Mouse (Mus musculus) ES-E14 (cell line): ENCODE results near the gene Smchd1. TPM values are rescaled to one million over a fixed set of nuclear protein-coding genes. Genes with fewer than 3 reads are reported as not detected.
"Not testable (repeated sequence)": the region's sequence is repeated elsewhere in the genome, so short reads cannot be mapped to it uniquely, and the experiment has no call there.

Experiments
- DNase-seq: peaks from one replicate; pipeline ENCODE4 v3.0.0-alpha.2; 2013; ENCODE audit warnings: low read depth, low spot score
- H3K27ac ChIP-seq: 2 replicates; pipeline ENCODE4 v1.5.1; 2012; ENCODE audit warnings: low read depth, mild to moderate bottlenecking, low read length, moderate library complexity, mixed read lengths; ENCODE audit not compliant: poor library complexity, insufficient read depth, severe bottlenecking
- H3K36me3 ChIP-seq: 2 replicates; pipeline ENCODE4 v1.6.1; 2012; ENCODE audit warnings: mild to moderate bottlenecking, low read length, moderate library complexity, mixed read lengths; ENCODE audit not compliant: control insufficient read depth, poor library complexity, insufficient read depth, severe bottlenecking
- H3K4me1 ChIP-seq, 2 experiments: fragments of 150-350 bp in 1 of 2; sonication (generic) in 1 of 2; 2 replicates each; pipeline ENCODE4 v1.6.1; 2012; ENCODE audit warnings: low read length in 2 of 2, mild to moderate bottlenecking in 1 of 2, mixed read lengths in 1 of 2; ENCODE audit not compliant: control insufficient read depth in 2 of 2, insufficient read depth in 2 of 2, poor library complexity in 1 of 2
- H3K4me3 ChIP-seq, 2 experiments: fragments of 150-350 bp in 1 of 2; sonication (generic) in 1 of 2; 2 replicates each; pipeline ENCODE4 v1.5.1; 2012; ENCODE audit warnings: low read length in 2 of 2, low read depth in 1 of 2, mild to moderate bottlenecking in 1 of 2, mixed read lengths in 1 of 2; ENCODE audit not compliant: insufficient read depth in 1 of 2, poor library complexity in 1 of 2, severe bottlenecking in 1 of 2
- H3K9ac ChIP-seq: 2 replicates; pipeline ENCODE4 v1.6.1; 2012; ENCODE audit warnings: low read depth, mild to moderate bottlenecking, low read length, mixed read lengths; ENCODE audit not compliant: poor library complexity, insufficient read depth, severe bottlenecking
- H3K9me3 ChIP-seq: fragments of 150-350 bp; sonication (generic); 2 replicates; pipeline ENCODE4 v1.6.1; 2012; ENCODE audit warnings: low read depth, mild to moderate bottlenecking, low read length; ENCODE audit not compliant: control insufficient read depth, insufficient read depth
- CHD2 ChIP-seq: IDR thresholded peaks from 2 replicates; pipeline ENCODE4 v1.6.1; 2014; ENCODE audit warnings: mild to moderate bottlenecking, low read depth, low read length, inconsistent platforms
- HCFC1 ChIP-seq: IDR thresholded peaks from 2 replicates; pipeline ENCODE4 v1.6.1; 2012; ENCODE audit warnings: low read length, inconsistent platforms, borderline replicate concordance; ENCODE audit not compliant: insufficient read depth
- MAFK ChIP-seq: IDR thresholded peaks from 2 replicates; pipeline ENCODE4 v1.6.1; 2014; ENCODE audit warnings: mild to moderate bottlenecking, low read depth, low read length, inconsistent platforms; ENCODE audit not compliant: insufficient read depth
- ZC3H11A ChIP-seq: IDR thresholded peaks from 2 replicates; pipeline ENCODE4 v1.6.1; 2012; ENCODE audit warnings: low read depth, mild to moderate bottlenecking, inconsistent platforms, low read length, borderline replicate concordance
- ZNF384 ChIP-seq: IDR thresholded peaks from 2 replicates; pipeline ENCODE4 v1.6.1; 2012; ENCODE audit warnings: low read depth, low read length, inconsistent platforms
- in situ Hi-C, 2 experiments: fragments of 600-800 bp; cut with MboI; formaldehyde crosslinking; loops; one replicate each; pipeline ENCODE4 v1.15.1; 2025; ENCODE audit warnings: low sequenced_read_pairs in 2 of 2, inconsistent platforms in 1 of 2; ENCODE audit not compliant: unreplicated experiment in 2 of 2
- total RNA-seq: library from RNA; depleted of rRNA; stranded (reverse); fragments of 300-350 nt; gene quantifications from 2 replicates; pipeline ENCODE4 v1.2.3, GENCODE M21; 2012

Smchd1 gene
- total RNA-seq, 1 experiment, result 41.0 TPM

DNA sequence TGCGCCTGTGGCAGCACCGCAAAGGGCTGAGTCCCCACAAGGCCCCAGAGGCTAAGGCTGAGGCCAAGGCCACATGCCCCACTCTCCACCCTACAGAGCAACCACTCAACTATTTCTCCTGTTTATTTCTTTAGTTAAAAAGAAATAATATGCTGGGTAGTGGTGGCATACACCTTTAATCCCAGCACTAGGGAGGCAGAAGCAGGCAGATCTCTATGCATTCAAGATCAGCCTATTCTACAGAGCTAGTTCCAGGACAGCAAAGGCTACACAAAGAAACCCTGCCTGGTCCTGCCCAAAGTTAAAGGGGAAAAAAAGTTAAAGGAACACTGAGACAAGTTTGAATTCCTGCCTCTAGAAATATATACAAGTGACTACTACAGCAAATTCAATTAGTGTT is 15.3 kb downstream of the Smchd1 start, which contains the start of gene Gm4707:
Gene Gm4707, minus strand, starts transcription at position 101 of the 400 bp plus-strand sequence.
- no peak within 1 kb of the TSS for H3K9ac ChIP-seq
- H3K4me1 ChIP-seq, result 0 out of 4 replicates have a peak, but pooled peaks cover 0 to 2% of the 10 kb centered on the region in 2 experiments
- no peak for DNase-seq
- in situ Hi-C loops, result no loop called here
- H3K36me3 ChIP-seq, result peaks cover 11% of the 10 kb centered on the region
- peak within 1 kb of the TSS; percentile 37; the same call in 1 of the 2 replicates for H3K27ac ChIP-seq
- TF ChIP-seq MAFK (no peak), ZC3H11A (no peak)
- no peak within 1 kb of the TSS for H3K4me3 ChIP-seq
- H3K9me3 ChIP-seq, result no peaks in the 10 kb centered on the region

GRCm38 (mm10) chr17:71457361-71457760 is 17.8 kb downstream of the Smchd1 start:
- H3K36me3 ChIP-seq, in situ Hi-C loops, H3K9me3 ChIP-seq, H3K27ac ChIP-seq, H3K4me1 ChIP-seq, DNase-seq, H3K9ac ChIP-seq, H3K4me3 ChIP-seq: not testable (repeated sequence)

DNA sequence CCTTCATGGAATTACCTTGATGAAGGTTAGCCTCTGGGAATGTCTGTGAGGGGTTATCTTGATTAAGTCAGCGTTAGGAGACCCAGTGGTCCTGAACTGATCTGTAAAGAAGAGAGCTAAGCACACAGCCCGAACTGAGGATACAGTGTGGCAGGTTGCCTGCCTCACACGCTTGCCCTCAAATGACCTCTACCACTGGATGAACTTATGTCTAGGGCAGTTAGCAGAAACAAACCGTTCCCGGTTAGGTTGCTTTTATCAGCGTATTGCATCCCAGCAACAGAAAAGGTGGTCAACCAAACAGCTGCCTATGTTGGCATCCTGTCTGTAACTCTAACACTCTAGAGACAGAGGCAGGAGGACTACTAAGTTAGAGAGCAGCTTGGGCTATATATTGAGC is 30.0 kb downstream of the Smchd1 start:
- no peak for DNase-seq
- H3K9ac ChIP-seq, result no peak overlapping the region
- TF ChIP-seq MAFK, result no peak
- no peak for TF ChIP-seq ZNF384
- no peak for TF ChIP-seq HCFC1
- no peak for TF ChIP-seq ZC3H11A
- no peak for TF ChIP-seq CHD2
- H3K4me1 ChIP-seq, result peaks cover 0 to 2% of the 10 kb centered on the region in 2 experiments; a peak in 1 of 4 replicates
- in situ Hi-C loops, result no loop called here
- no peak overlapping the region for H3K4me3 ChIP-seq
- no peak overlapping the region for H3K27ac ChIP-seq
- no peaks in the 10 kb centered on the region; the same call in 1 of the 2 replicates for H3K36me3 ChIP-seq
- no peaks in the 10 kb centered on the region for H3K9me3 ChIP-seq

- Histone ChIP-seq H3K4me3 (no peak overlapping the region), H3K9me3 (no peaks in the 10 kb centered on the region), H3K9ac (no peak overlapping the region), H3K36me3 (no peaks in the 10 kb centered on the region; the same call in 1 of the 2 replicates), H3K4me1 (peaks cover 0 to 2% of the 10 kb centered on the region in 2 experiments; a peak in 1 of 4 replicates), H3K27ac (no peak overlapping the region)
- DNase-seq, result no peak
- TF ChIP-seq HCFC1, result no peak
- TF ChIP-seq ZNF384, result no peak
- no peak for TF ChIP-seq ZC3H11A
- TF ChIP-seq MAFK, result no peak
- TF ChIP-seq CHD2, result no peak
- in situ Hi-C loops, result no loop called here
These were observed 30.4 kb downstream of the Smchd1 start for GRCm38 (mm10) chr17:71444718-71445117.

DNA sequence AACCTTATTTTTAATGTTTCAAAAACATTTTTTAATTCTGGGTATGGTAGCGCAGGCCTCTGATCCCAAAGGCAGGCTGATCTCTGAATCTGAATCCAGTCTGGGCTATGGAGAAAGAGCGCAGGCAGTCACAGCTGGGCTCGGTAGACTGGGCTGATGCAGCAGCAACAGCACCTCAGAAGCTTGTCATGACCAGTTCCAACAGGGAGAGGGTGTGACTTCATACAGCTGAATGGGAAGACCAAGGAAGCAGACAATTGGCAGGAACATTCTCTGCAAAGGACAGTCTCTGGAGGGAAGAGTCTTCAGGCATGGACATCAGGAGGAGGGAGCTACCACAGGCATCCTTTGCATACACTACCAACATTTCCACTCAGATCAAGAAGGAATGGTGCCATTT is 31.0 kb downstream of the Smchd1 start:
- in situ Hi-C loops, result no loop called here
- no peak for TF ChIP-seq CHD2
- no peak for TF ChIP-seq ZC3H11A
- no peak for TF ChIP-seq MAFK
- no peak for TF ChIP-seq ZNF384
- Histone ChIP-seq H3K4me3 (no peak overlapping the region), H3K36me3 (no peaks in the 10 kb centered on the region; the same call in 1 of the 2 replicates), H3K9ac (no peak overlapping the region), H3K27ac (no peak overlapping the region), H3K4me1 (peaks cover 0 to 2% of the 10 kb centered on the region in 2 experiments; a peak in 1 of 4 replicates), H3K9me3 (no peaks in the 10 kb centered on the region)
- no peak for DNase-seq
